Mouse (Mus musculus): ENCODE data around the gene Tmem52.
"Not testable (repeated sequence)": the region's sequence is repeated elsewhere in the genome, so short reads cannot be mapped to it uniquely, and the experiment has no call there.

The Tmem52 gene

GRCm38 (mm10) chr4:155468952-155469351 lies at the start of gene Tmem52:
Gene Tmem52, plus strand, starts transcription at chr4:155469114.
- DNase-seq (ENCODE audit: low read depth in 2 of 2, low spot score in 2 of 2): no peak

DNA sequence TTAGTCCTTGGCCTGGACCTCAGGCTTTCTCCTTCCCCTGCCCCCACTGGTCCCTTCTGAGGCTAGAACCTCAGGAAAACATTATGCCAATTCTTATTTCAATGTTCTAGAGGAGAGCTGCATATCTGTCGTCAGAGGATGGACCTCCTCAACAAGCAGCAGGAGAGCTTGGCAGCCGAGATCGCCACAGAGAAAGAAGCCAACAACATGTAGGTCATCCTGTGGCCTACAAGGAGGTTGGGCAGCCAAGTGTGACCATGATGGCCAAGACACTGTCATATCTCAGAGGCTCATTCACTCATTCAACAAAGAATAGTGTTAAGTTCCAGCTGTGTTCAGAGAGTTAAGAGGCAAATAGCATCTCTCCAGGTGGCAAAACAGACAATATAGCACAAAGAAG lies 48.8 kb upstream of the Tmem52 start:
- DNase-seq (ENCODE audit: low read depth in 2 of 2, low spot score in 2 of 2): no peak

GRCm38 (mm10) chr4:155421412-155422370 lies 47.2 kb upstream of the Tmem52 start:
- DNase-seq (ENCODE audit: low read depth in 2 of 2, low spot score in 2 of 2): not testable (repeated sequence)

- no peak for DNase-seq (ENCODE audit: low read depth in 2 of 2, low spot score in 2 of 2)
Measured at GRCm38 (mm10) chr4:155423988-155424387, 44.9 kb upstream of the Tmem52 start.

DNA sequence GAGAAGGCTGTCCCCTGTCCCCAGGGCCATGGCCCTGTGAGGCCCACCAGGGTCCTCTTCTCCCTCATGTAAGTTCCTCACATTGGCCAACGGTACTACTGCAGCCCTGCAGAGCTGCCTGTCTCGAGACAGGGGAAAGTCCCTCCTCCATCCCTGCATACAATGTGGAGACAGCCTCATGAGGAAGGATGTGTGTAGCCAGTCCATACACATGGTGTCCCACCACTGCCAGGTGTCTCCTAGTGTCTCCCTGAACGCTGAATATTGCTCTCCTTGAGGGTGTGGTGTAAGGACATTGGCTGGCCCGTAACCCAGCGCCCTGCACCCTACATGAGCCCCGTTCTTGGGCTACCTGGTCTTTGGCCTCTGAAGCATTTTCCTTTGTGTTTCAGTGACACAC lies 42.6 kb upstream of the Tmem52 start:
- DNase-seq (ENCODE audit: low read depth in 2 of 2, low spot score in 2 of 2): no peak

GRCm38 (mm10) chr4:155428442-155428841 lies 40.5 kb upstream of the Tmem52 start:
- no peak for DNase-seq (ENCODE audit: low read depth in 2 of 2, low spot score in 2 of 2)

GRCm38 (mm10) chr4:155429202-155429601 lies 39.7 kb upstream of the Tmem52 start:
- DNase-seq (ENCODE audit: low read depth in 2 of 2, low spot score in 2 of 2): no peak

DNA sequence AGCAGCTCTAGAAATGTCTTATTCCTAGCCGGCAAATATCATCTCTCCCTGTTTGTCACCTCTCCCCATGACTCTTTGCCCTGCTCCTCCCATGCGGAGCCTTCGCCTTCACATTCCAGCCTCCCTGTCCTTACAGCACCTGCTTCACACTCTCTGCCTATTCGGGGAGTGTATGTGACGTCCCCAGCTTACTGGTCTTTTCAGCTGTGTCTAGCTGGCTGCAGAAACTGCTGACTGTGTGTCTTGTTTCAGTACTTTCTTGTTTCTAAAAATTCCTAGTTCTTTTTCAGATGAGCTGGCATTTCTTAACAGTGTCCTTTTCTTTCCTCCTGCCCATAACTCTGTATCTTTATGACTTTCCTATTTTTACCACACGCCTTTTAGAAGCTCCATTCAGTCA lies 36.6 kb upstream of the Tmem52 start:
- DNase-seq (ENCODE audit: low read depth in 2 of 2, low spot score in 2 of 2): no peak

- no peak for DNase-seq (ENCODE audit: low read depth in 2 of 2, low spot score in 2 of 2)
Measured at GRCm38 (mm10) chr4:155433993-155434392, 34.9 kb upstream of the Tmem52 start.

GRCm38 (mm10) chr4:155442808-155443207 lies 26.1 kb upstream of the Tmem52 start:
- no peak for DNase-seq (ENCODE audit: low read depth in 2 of 2, low spot score in 2 of 2)

- no peak for DNase-seq (ENCODE audit: low read depth in 2 of 2, low spot score in 2 of 2)
Measured at GRCm38 (mm10) chr4:155451597-155451996, 17.3 kb upstream of the Tmem52 start.

DNA sequence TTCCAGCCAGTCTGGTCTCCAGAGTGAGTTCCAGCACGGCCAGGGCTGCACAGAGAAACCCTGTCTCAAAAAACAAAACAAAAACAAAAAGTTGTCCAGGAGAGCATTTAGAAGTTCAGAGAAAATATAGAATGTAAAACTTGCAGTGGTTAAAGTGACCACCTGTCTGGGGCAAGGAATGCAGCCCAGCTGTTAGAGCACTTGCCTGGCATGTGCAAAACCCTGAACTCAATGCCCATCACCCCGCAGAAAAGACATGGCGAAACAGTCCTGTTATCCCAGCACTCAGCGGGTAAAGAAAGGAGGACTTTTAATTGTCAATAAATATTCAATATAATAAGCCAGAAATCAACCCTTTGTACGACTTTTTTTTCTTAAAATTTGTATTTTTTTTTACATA lies 10.3 kb upstream of the Tmem52 start:
- no peak for DNase-seq (ENCODE audit: low read depth in 2 of 2, low spot score in 2 of 2)

DNA sequence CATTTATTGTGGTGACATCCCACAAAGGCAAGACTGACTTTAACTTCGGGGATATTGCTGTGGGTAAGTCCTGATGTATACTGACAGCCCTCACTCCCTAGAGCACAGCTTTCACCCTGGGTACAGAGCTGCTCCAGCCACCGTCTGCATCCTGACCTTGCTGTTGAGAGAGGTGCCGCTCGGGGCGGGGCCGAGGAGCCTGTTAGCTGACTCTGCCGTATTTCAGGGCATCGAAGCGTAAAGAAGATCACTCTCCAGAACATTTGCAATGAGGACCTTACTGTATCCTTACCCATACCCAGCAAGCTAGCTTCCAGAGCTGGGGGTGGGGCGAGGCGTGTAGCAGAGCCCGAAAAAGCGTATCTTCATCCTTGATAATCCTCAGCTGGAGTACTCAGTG lies 5.9 kb upstream of the Tmem52 start:
- DNase-seq (ENCODE audit: low read depth in 2 of 2, low spot score in 2 of 2): no peak

GRCm38 (mm10) chr4:155463611-155464010 lies 5.3 kb upstream of the Tmem52 start:
- no peak for DNase-seq (ENCODE audit: low read depth in 2 of 2, low spot score in 2 of 2)

GRCm38 (mm10) chr4:155464061-155464460 lies 4.9 kb upstream of the Tmem52 start:
- DNase-seq (ENCODE audit: low read depth in 2 of 2, low spot score in 2 of 2): no peak

DNA sequence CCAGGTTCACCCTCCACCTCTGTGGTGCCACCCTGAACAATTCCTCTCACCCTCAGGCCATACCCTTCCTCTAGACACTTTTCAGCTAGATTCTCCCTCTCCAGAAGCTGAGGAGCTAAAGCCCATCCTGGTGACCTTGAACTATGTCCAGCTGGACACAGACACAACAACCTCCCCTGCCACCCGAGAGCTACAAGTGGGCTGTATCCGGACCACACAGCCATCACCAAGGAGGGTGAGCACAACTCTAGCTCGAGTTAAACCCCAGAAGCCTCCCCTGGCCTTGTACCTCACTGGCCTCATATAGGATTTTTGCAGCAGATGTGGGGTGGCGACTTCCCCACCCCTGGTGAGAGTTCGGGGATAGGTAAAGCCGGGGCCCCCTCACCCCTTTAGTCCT lies 3.3 kb upstream of the Tmem52 start:
- DNase-seq (ENCODE audit: low read depth in 2 of 2, low spot score in 2 of 2): no peak

DNA sequence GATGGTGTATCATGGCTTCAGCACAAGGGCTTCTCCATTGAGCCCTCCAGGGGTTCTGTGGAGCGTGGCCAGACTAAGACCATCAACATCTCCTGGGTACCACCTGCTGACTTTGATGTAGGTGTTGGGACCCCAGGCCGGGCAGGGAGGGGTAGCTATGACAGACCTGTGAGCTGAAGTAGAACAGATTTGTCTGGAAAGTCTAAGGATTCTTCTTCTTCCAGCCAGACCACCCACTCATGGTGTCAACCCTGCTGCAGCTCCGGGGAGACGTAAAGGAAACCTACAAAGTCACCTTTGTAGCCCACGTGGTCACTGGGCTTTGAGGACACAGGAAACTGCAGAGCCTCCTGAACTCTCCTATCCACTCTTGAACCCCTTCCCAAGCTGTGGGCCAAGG lies 2.8 kb upstream of the Tmem52 start:
- DNase-seq (ENCODE audit: low read depth in 2 of 2, low spot score in 2 of 2): no peak

DNA sequence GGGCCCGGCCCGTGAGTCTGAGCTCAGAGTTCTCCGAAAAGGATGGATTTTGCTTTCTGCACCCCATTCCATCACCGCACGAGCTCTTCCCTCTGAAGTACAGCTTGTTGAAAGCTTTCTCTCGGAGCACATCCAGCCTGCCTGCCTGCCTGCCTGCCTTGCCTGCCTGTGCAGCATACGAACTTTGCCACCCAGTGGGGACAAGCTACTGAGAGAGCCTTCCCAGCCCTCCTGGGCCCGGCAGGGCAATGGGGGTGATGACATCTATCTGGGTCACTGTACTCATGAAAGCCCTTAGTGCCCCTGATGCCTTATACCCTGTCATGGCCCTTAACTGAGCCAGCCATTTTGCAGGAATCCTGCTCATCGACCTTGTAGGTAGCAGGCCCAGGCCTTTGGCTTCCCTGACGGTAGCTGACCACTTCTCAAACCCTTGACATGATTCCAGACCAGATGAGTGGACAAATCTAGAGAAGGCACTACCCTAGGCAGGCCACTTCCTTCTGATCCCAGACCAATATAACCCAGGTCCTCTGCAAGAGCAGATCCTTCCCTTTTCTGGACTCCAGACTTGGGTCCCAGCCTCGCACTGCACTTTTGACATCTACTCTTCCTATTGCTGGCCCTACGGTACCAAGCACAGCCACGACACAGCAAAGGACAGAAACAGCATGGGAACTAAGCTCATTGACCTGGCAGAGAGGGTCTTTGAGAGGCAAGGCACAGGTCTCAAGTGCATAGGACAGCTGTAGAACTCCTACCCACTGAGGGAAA lies 1.5 kb upstream of the Tmem52 start:
- DNase-seq (ENCODE audit: low read depth in 2 of 2, low spot score in 2 of 2): no peak

GRCm38 (mm10) chr4:155469590-155470262 lies 812 bp downstream of the Tmem52 start:
- DNase-seq (ENCODE audit: low read depth in 2 of 2, low spot score in 2 of 2): no peak

DNA sequence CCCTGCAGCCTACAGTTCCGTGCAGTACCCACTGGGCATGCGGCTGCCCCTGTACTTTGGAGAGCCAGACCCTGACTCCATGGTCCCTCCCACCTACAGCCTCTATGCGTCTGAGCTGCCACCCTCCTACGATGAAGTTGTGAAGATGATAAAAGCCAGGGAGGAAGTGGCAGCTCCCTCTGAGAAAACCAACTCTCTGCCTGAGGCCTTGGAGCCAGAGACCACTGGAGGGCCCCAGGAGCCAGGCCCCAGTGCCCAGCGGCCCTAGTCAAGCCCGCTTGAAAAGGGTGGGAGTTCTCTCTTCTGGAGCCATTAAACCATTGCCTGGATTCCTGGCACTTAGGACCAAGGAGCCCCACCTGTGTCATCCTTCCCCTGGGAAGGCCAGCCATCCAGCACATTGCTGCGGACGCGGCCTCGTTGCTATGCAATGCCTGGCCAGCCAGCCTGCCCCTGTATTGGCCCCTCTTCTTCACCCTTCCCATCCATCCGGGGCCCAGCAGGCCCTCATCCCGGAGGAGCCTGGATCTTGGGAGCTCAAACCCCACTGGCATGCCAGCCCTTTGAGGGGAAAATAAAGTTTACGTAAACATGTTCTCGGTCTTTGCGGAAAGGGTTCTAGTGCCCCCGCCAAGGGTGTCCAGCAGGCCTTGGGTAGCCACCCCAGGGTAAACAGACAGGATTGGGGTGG lies 1.5 kb downstream of the Tmem52 start:
- no peak for DNase-seq (ENCODE audit: low read depth in 2 of 2, low spot score in 2 of 2)

DNA sequence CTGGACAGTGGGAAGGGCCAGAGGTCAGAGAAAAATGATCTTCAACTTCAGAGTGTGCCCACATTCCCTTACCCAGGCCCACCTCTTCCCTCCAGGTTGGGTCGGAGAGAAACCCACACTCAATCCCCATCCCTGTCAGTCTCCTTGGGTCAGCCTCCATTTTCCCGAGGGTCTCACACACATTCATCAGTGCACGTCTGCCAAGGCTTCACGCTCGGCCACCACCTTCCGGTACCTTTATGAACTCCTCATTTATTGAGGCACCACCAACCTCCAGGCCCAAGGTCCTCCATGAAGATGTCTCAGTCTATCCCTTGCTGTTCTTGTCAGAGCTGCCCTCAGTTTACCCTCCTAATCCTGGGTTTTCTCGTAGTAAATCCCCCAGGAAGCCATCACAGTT lies 2.1 kb downstream of the Tmem52 start:
- no peak for DNase-seq (ENCODE audit: low read depth in 2 of 2, low spot score in 2 of 2)
